Mouse (Mus musculus) ES-Bruce4 (cell line): ENCODE data around the gene 1700034I23Rik. TPM values are rescaled to one million over a fixed set of nuclear protein-coding genes. Genes with fewer than 3 reads are reported as not detected.
"Not testable (repeated sequence)": the region's sequence is repeated elsewhere in the genome, so short reads cannot be mapped to it uniquely, and the experiment has no call there.

ENCODE experiments used
- H3K27ac ChIP-seq: 2 replicates; pipeline ENCODE4 v1.5.1; 2012; ENCODE audit warnings: low read length, inconsistent platforms; ENCODE audit not compliant: insufficient read depth
- H3K27me3 ChIP-seq: 2 replicates; pipeline ENCODE4 v1.6.1; 2012; ENCODE audit warnings: mild to moderate bottlenecking, low read length, inconsistent platforms; ENCODE audit not compliant: control insufficient read depth, poor library complexity, insufficient read depth, severe bottlenecking
- H3K36me3 ChIP-seq: 2 replicates; pipeline ENCODE4 v1.6.1; 2012; ENCODE audit warnings: inconsistent platforms, mild to moderate bottlenecking, low read length, moderate library complexity; ENCODE audit not compliant: control insufficient read depth, poor library complexity, insufficient read depth, severe bottlenecking
- H3K4me1 ChIP-seq: one replicate; pipeline ENCODE4 v1.8.1; 2011; ENCODE audit warnings: low read length; ENCODE audit not compliant: control insufficient read depth, insufficient read depth
- H3K4me3 ChIP-seq: 2 replicates; pipeline ENCODE4 v1.5.1; 2011; ENCODE audit warnings: low read depth, mild to moderate bottlenecking, low read length
- H3K9ac ChIP-seq: 2 replicates; pipeline ENCODE4 v1.6.1; 2012; ENCODE audit warnings: low read depth, mild to moderate bottlenecking, inconsistent platforms; ENCODE audit not compliant: poor library complexity, severe bottlenecking
- H3K9me3 ChIP-seq: replicated peaks from 2 replicates; pipeline ENCODE4 v1.6.1; 2012; ENCODE audit warnings: mild to moderate bottlenecking, low read length, inconsistent platforms; ENCODE audit not compliant: control insufficient read depth, poor library complexity, insufficient read depth, severe bottlenecking
- CTCF ChIP-seq: IDR thresholded peaks from one replicate; pipeline ENCODE4 v1.8.1; 2011; ENCODE audit warnings: low read depth, low read length
- EP300 ChIP-seq: IDR thresholded peaks from 2 replicates; pipeline ENCODE4 v1.6.1; 2011; ENCODE audit warnings: low read depth, low read length; ENCODE audit not compliant: insufficient read depth
- POLR2A ChIP-seq: IDR thresholded peaks from one replicate; pipeline ENCODE4 v1.8.1; 2011; ENCODE audit warnings: low read length; ENCODE audit not compliant: insufficient read depth
- polyA plus RNA-seq: library from polyadenylated mRNA; stranded (reverse); fragments of >200 nt; gene quantifications from 2 replicates; pipeline ENCODE4 v1.2.4, GENCODE M21; 2011; ENCODE audit warnings: low read depth; ENCODE audit not compliant: missing spikeins, insufficient read depth, insufficient read length

Gene 1700034I23Rik
- polyA plus RNA-seq, 1 experiment: not detected

- H3K27me3 ChIP-seq: no peaks in the 10 kb centered on the region
- no peaks in the 10 kb centered on the region for H3K4me1 ChIP-seq
- TF ChIP-seq POLR2A (no peak), CTCF (no peak), EP300 (no peak)
- no peak overlapping the region for H3K27ac ChIP-seq
- no peaks in the 10 kb centered on the region for H3K36me3 ChIP-seq
- no peak overlapping the region for H3K9ac ChIP-seq
- no peaks in the 10 kb centered on the region for H3K9me3 ChIP-seq
- no peak overlapping the region for H3K4me3 ChIP-seq
These were observed 36.7 kb upstream of the 1700034I23Rik start for GRCm38 (mm10) chr3:40939019-40939418.

- H3K9me3 ChIP-seq: no peaks in the 10 kb centered on the region
- no peak for TF ChIP-seq EP300
- TF ChIP-seq CTCF: no peak
- no peak for TF ChIP-seq POLR2A
- H3K36me3 ChIP-seq: no peaks in the 10 kb centered on the region
- H3K9ac ChIP-seq: no peak overlapping the region
- no peak overlapping the region for H3K4me3 ChIP-seq
- H3K27me3 ChIP-seq: no peaks in the 10 kb centered on the region
- H3K27ac ChIP-seq: no peak overlapping the region
- H3K4me1 ChIP-seq: no peaks in the 10 kb centered on the region
These were observed 36.2 kb upstream of the 1700034I23Rik start for GRCm38 (mm10) chr3:40938592-40938991.

- H3K9me3 ChIP-seq: no peaks in the 10 kb centered on the region
- no peak overlapping the region for H3K27ac ChIP-seq
- H3K4me3 ChIP-seq: no peak overlapping the region
- TF ChIP-seq CTCF (no peak), POLR2A (no peak), EP300 (no peak)
- H3K9ac ChIP-seq: no peak overlapping the region
- H3K36me3 ChIP-seq: no peaks in the 10 kb centered on the region
- no peaks in the 10 kb centered on the region for H3K4me1 ChIP-seq
- no peaks in the 10 kb centered on the region for H3K27me3 ChIP-seq
These were observed 35.8 kb upstream of the 1700034I23Rik start for GRCm38 (mm10) chr3:40938189-40938588.

- Histone ChIP-seq H3K9ac (peak overlapping the region; percentile 33; the same call in 1 of the 2 replicates), H3K4me3 (peak overlapping the region; percentile 54)
- not testable (repeated sequence) for H3K9me3 ChIP-seq, H3K4me1 ChIP-seq, H3K27me3 ChIP-seq, H3K36me3 ChIP-seq, H3K27ac ChIP-seq
These were observed 8.0 kb downstream of the 1700034I23Rik start for GRCm38 (mm10) chr3:40894336-40894735.

- H3K36me3 ChIP-seq, H3K4me1 ChIP-seq, H3K27me3 ChIP-seq, H3K9me3 ChIP-seq: not testable (repeated sequence)
- Histone ChIP-seq H3K9ac (peak overlapping the region; percentile 31), H3K27ac (peak overlapping the region; percentile 47), H3K4me3 (peak overlapping the region; percentile 75)
- TF ChIP-seq CTCF (peak; percentile 47), EP300 (peak; percentile 15; the same call in 1 of the 2 replicates)
These were observed 8.5 kb downstream of the 1700034I23Rik start for GRCm38 (mm10) chr3:40893816-40894258.

- H3K4me1 ChIP-seq: not testable (repeated sequence)
These were observed 49.1 kb downstream of the 1700034I23Rik start for GRCm38 (mm10) chr3:40853123-40853738.

More at GRCm38 (mm10) chr3:40853123-40853738, 49.1 kb downstream of the 1700034I23Rik start:
- H3K9me3 ChIP-seq, H3K36me3 ChIP-seq, H3K4me3 ChIP-seq, H3K27ac ChIP-seq, H3K27me3 ChIP-seq, H3K9ac ChIP-seq: not testable (repeated sequence)

Other genes with a start within 250 kb of the 1700034I23Rik start
- gene Slc25a31, start 193.7 kb downstream of the 1700034I23Rik start, polyA plus RNA-seq: not detected in 2 replicates
- 12.5 and 15.4 TPM in 2 replicates for gene Hspa4l, start 158.0 kb downstream of the 1700034I23Rik start, polyA plus RNA-seq
- 56.0 and 59.1 TPM in 2 replicates for gene Plk4, start 102.5 kb downstream of the 1700034I23Rik start, polyA plus RNA-seq
- gene Mfsd8, start 55.7 kb downstream of the 1700034I23Rik start, polyA plus RNA-seq: 4.9 and 5.4 TPM in 2 replicates
- gene Abhd18, start 55.6 kb downstream of the 1700034I23Rik start, polyA plus RNA-seq: 2.8 and 3.2 TPM in 2 replicates
- gene Larp1b, start 47.3 kb upstream of the 1700034I23Rik start, polyA plus RNA-seq: 24.5 and 25.6 TPM in 2 replicates
- 42.9 and 48.0 TPM in 2 replicates for gene Pgrmc2, start 180.5 kb upstream of the 1700034I23Rik start, polyA plus RNA-seq